Mouse (Mus musculus): ENCODE data around the gene Stk24.
A peak's percentile ranks its signal among the peaks of the same experiment; 100 is the strongest.

Stk24 gene

GRCm38 (mm10) chr14:121379116-121379826, 540 bp downstream of the Stk24 start:
- DNase-seq (ENCODE audit: low spot score) = peak; percentile 80

- DNase-seq (ENCODE audit: low spot score) = peak; percentile 69
Observed at GRCm38 (mm10) chr14:121378243-121379115, 1.3 kb downstream of the Stk24 start.

GRCm38 (mm10) chr14:121376566-121376965, 3.2 kb downstream of the Stk24 start:
- DNase-seq (ENCODE audit: low spot score) = no peak

- no peak for DNase-seq (ENCODE audit: low spot score)
Observed at GRCm38 (mm10) chr14:121373901-121374300, 5.9 kb downstream of the Stk24 start.

GRCm38 (mm10) chr14:121373020-121373419, 6.8 kb downstream of the Stk24 start:
- DNase-seq (ENCODE audit: low spot score) = peak; percentile 47

- peak; percentile 31 for DNase-seq (ENCODE audit: low spot score)
Observed at GRCm38 (mm10) chr14:121371911-121372820, 7.6 kb downstream of the Stk24 start.

- no peak for DNase-seq (ENCODE audit: low spot score)
Observed at GRCm38 (mm10) chr14:121369385-121369784, 10.4 kb downstream of the Stk24 start.

- no peak for DNase-seq (ENCODE audit: low spot score)
Observed at GRCm38 (mm10) chr14:121368108-121368705, 11.6 kb downstream of the Stk24 start.

- peak; percentile 78 for DNase-seq (ENCODE audit: low spot score)
Observed at GRCm38 (mm10) chr14:121365991-121366728, 13.7 kb downstream of the Stk24 start.

- DNase-seq (ENCODE audit: low spot score) = no peak
Observed at GRCm38 (mm10) chr14:121365390-121365789, 14.4 kb downstream of the Stk24 start.

- DNase-seq (ENCODE audit: low spot score) = no peak
Observed at GRCm38 (mm10) chr14:121364282-121364681, 15.5 kb downstream of the Stk24 start.

- DNase-seq (ENCODE audit: low spot score) = peak; percentile 32
Observed at GRCm38 (mm10) chr14:121361319-121362114, 18.3 kb downstream of the Stk24 start.

- no peak for DNase-seq (ENCODE audit: low spot score)
Observed at GRCm38 (mm10) chr14:121359850-121360249, 20.0 kb downstream of the Stk24 start.

- no peak for DNase-seq (ENCODE audit: low spot score)
Observed at GRCm38 (mm10) chr14:121359015-121359414, 20.8 kb downstream of the Stk24 start.

GRCm38 (mm10) chr14:121358327-121358726, 21.5 kb downstream of the Stk24 start:
- DNase-seq (ENCODE audit: low spot score) = no peak

- no peak for DNase-seq (ENCODE audit: low spot score)
Observed at GRCm38 (mm10) chr14:121356336-121356862, 23.4 kb downstream of the Stk24 start.

GRCm38 (mm10) chr14:121355732-121356131, 24.1 kb downstream of the Stk24 start:
- no peak for DNase-seq (ENCODE audit: low spot score)

GRCm38 (mm10) chr14:121353648-121354377, 26.0 kb downstream of the Stk24 start:
- peak; percentile 23 for DNase-seq (ENCODE audit: low spot score)

GRCm38 (mm10) chr14:121352744-121353143, 27.1 kb downstream of the Stk24 start:
- no peak for DNase-seq (ENCODE audit: low spot score)
